Mouse (Mus musculus) ES-Bruce4 (cell line): ENCODE measurements around the gene Ccr3. TPM values are rescaled to one million over a fixed set of nuclear protein-coding genes. Genes with fewer than 3 reads are reported as not detected.
A peak's percentile ranks its signal among the peaks of the same experiment; 100 is the strongest.

ENCODE experiments used
- H3K27ac ChIP-seq: 2 replicates; pipeline ENCODE4 v1.5.1; 2012; ENCODE audit warnings: low read length, inconsistent platforms; ENCODE audit not compliant: insufficient read depth
- H3K27me3 ChIP-seq: 2 replicates; pipeline ENCODE4 v1.6.1; 2012; ENCODE audit warnings: mild to moderate bottlenecking, low read length, inconsistent platforms; ENCODE audit not compliant: control insufficient read depth, poor library complexity, insufficient read depth, severe bottlenecking
- H3K36me3 ChIP-seq: 2 replicates; pipeline ENCODE4 v1.6.1; 2012; ENCODE audit warnings: inconsistent platforms, mild to moderate bottlenecking, low read length, moderate library complexity; ENCODE audit not compliant: control insufficient read depth, poor library complexity, insufficient read depth, severe bottlenecking
- H3K4me1 ChIP-seq: one replicate; pipeline ENCODE4 v1.8.1; 2011; ENCODE audit warnings: low read length; ENCODE audit not compliant: control insufficient read depth, insufficient read depth
- H3K4me3 ChIP-seq: 2 replicates; pipeline ENCODE4 v1.5.1; 2011; ENCODE audit warnings: low read depth, mild to moderate bottlenecking, low read length
- H3K9ac ChIP-seq: 2 replicates; pipeline ENCODE4 v1.6.1; 2012; ENCODE audit warnings: low read depth, mild to moderate bottlenecking, inconsistent platforms; ENCODE audit not compliant: poor library complexity, severe bottlenecking
- H3K9me3 ChIP-seq: replicated peaks from 2 replicates; pipeline ENCODE4 v1.6.1; 2012; ENCODE audit warnings: mild to moderate bottlenecking, low read length, inconsistent platforms; ENCODE audit not compliant: control insufficient read depth, poor library complexity, insufficient read depth, severe bottlenecking
- CTCF ChIP-seq: IDR thresholded peaks from one replicate; pipeline ENCODE4 v1.8.1; 2011; ENCODE audit warnings: low read depth, low read length
- EP300 ChIP-seq: IDR thresholded peaks from 2 replicates; pipeline ENCODE4 v1.6.1; 2011; ENCODE audit warnings: low read depth, low read length; ENCODE audit not compliant: insufficient read depth
- POLR2A ChIP-seq: IDR thresholded peaks from one replicate; pipeline ENCODE4 v1.8.1; 2011; ENCODE audit warnings: low read length; ENCODE audit not compliant: insufficient read depth
- polyA plus RNA-seq: library from polyadenylated mRNA; stranded (reverse); fragments of >200 nt; gene quantifications from 2 replicates; pipeline ENCODE4 v1.2.4, GENCODE M21; 2011; ENCODE audit warnings: low read depth; ENCODE audit not compliant: missing spikeins, insufficient read depth, insufficient read length

Ccr3 gene
- polyA plus RNA-seq, 1 experiment: not detected

DNA sequence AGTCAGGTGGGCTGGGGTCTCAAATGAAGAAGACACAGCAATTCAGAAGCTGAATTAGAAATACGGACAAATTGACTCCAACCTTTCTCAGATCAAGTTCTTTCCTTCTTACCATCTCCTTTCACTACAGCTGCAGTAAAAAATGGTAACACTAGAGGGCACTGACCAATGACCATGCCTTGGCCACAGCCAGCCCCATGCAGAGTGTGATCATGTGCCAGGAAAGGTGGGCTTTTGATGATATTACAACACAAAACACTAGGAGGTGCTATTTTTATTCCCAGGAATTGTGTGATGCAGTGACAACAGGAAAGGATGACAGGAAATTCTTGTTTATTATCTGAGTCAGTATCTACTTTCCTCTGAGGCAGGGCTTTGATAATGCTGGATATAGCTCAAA is 11.6 kb downstream of the Ccr3 start:
- TF ChIP-seq POLR2A (no peak), CTCF (peak; percentile 72), EP300 (no peak)
- Histone ChIP-seq H3K4me3 (no peak overlapping the region), H3K36me3 (no peaks in the 10 kb centered on the region), H3K4me1 (no peaks in the 10 kb centered on the region), H3K27ac (no peak overlapping the region), H3K9me3 (no peaks in the 10 kb centered on the region), H3K9ac (no peak overlapping the region), H3K27me3 (no peaks in the 10 kb centered on the region)

DNA sequence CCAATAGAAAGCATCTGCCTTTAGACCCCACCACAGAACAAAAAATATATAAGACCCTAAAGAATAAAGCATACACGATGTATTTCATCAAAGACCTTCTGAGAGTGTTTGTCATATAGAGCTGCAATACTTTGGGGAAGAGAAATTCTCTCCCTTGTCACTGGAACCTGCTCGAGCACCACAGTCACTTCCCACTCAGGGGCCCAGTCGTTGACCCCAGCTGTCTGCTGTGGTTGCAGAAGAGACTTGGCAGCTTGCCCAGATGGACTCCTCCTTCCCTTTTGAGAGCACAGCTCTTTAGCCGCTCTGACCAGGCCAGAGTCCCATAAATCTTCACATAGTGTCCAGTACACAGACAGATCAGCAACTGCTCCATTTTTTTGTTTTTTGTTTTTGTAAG is 15.9 kb downstream of the Ccr3 start:
- no peak overlapping the region for H3K9ac ChIP-seq
- H3K27me3 ChIP-seq: no peaks in the 10 kb centered on the region
- H3K36me3 ChIP-seq: no peaks in the 10 kb centered on the region
- no peaks in the 10 kb centered on the region for H3K9me3 ChIP-seq
- H3K4me3 ChIP-seq: no peak overlapping the region
- H3K27ac ChIP-seq: no peak overlapping the region
- TF ChIP-seq POLR2A (no peak), CTCF (no peak), EP300 (no peak)
- H3K4me1 ChIP-seq: no peaks in the 10 kb centered on the region

DNA sequence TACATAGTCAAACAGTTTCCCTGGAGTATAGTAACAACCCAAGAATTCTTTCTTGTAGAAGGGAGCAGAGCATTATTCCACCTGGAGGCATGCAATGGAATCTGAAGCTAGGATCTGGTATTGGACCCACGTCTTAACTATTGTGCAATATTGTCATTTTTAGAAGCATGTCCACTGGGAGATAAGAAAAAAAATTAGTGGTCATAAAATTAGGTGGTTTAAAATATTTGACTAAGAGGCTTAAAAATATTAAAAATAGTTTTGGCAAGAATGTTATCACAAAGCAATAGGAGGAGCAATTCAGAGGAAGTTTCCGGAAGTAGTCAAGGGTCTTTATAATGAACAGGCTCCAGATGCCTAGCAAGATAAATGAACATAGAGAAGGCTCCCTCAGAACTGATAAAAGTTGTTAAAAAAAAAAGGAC is 16.4 kb downstream of the Ccr3 start:
- no peaks in the 10 kb centered on the region for H3K9me3 ChIP-seq
- H3K9ac ChIP-seq: no peak overlapping the region
- no peaks in the 10 kb centered on the region for H3K36me3 ChIP-seq
- H3K4me1 ChIP-seq: no peaks in the 10 kb centered on the region
- TF ChIP-seq POLR2A (no peak), CTCF (no peak), EP300 (no peak)
- no peak overlapping the region for H3K27ac ChIP-seq
- no peaks in the 10 kb centered on the region for H3K27me3 ChIP-seq
- H3K4me3 ChIP-seq: no peak overlapping the region

DNA sequence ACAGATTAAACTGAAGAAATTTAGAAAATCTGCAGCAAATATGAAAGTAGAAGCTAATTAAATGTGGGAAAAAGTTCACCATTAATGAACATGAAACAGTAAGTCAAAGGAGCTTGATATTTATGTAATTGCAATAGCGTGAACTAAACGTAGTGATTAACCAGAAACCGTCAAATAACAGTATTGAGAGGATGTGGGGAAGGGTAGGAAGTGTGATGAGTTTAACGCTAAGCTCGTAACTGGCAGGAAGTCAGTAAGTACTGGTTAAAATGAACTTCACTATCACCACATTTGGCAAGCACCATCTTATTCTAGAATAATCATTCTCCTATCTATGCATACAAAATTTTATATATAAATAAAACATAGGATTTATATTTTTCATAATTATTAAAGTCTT is 17.2 kb downstream of the Ccr3 start:
- Histone ChIP-seq H3K36me3 (no peaks in the 10 kb centered on the region), H3K27ac (no peak overlapping the region), H3K27me3 (no peaks in the 10 kb centered on the region), H3K9me3 (no peaks in the 10 kb centered on the region), H3K4me3 (no peak overlapping the region), H3K4me1 (no peaks in the 10 kb centered on the region), H3K9ac (no peak overlapping the region)
- TF ChIP-seq POLR2A (no peak), EP300 (no peak), CTCF (no peak)

DNA sequence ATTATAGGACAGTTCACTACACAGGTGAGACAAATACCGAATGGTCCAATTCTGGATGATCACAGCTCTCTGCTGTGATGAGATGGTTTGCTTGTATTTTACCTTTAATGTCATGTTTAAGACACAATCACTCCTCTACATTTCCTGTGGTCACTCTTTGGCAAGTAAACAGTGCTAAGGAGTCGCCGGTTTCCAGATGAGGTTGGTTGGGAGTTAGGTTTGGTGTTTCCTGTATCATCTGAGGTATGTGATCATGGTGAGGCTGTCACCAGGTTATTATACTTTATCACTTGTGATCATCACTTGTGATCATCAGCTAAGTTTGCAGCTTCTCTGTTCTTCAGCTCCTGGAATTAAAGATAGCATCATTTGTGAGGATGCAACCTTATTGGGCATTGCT is 19.2 kb downstream of the Ccr3 start:
- no peaks in the 10 kb centered on the region for H3K36me3 ChIP-seq
- H3K9ac ChIP-seq: no peak overlapping the region
- TF ChIP-seq CTCF (no peak), EP300 (no peak), POLR2A (no peak)
- H3K27ac ChIP-seq: no peak overlapping the region
- no peak overlapping the region for H3K4me3 ChIP-seq
- H3K9me3 ChIP-seq: no peaks in the 10 kb centered on the region
- H3K27me3 ChIP-seq: no peaks in the 10 kb centered on the region
- H3K4me1 ChIP-seq: no peaks in the 10 kb centered on the region

DNA sequence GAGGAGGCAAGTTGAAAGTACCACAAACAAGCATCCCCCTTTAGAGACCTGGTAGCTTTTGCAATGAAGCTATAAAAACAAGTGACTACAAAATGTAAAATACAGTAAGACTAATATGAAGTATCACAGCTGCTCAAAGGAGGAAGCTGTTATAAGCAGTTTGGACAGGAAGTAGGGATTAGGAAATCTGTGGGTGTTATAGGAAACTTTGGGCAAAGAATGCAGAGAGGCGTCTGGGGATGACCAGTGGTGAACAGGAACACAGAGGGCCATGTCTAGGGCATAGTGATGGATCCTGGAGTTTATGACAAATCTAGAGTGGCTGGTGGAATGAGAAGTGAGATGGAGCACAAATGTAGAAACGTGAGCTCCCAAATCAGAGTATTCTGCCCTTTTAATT is 31.8 kb downstream of the Ccr3 start:
- no peaks in the 10 kb centered on the region for H3K4me1 ChIP-seq

More for the DNA sequence above, 31.8 kb downstream of the Ccr3 start:
- no peaks in the 10 kb centered on the region for H3K27me3 ChIP-seq
- no peaks in the 10 kb centered on the region for H3K36me3 ChIP-seq
- no peak overlapping the region for H3K27ac ChIP-seq
- TF ChIP-seq POLR2A: no peak
- no peak for TF ChIP-seq CTCF
- TF ChIP-seq EP300: no peak
- H3K9me3 ChIP-seq: no peaks in the 10 kb centered on the region
- H3K9ac ChIP-seq: no peak overlapping the region
- no peak overlapping the region for H3K4me3 ChIP-seq
